Mouse (Mus musculus) heart, postnatal 14 days (tissue): ENCODE data around the gene Ubd. TPM values are rescaled to one million over a fixed set of nuclear protein-coding genes. Genes with fewer than 3 reads are reported as not detected.

Experiments used
- total RNA-seq, 2 experiments: library from RNA; stranded (reverse); gene quantifications; 2 replicates each; pipeline ENCODE4 v1.2.3; 2021

Gene Ubd
- total RNA-seq, 2 experiments from 2014 or later = 0.80 TPM; not detected in 1

Other genes starting within 250 kb of the Ubd start
- 10 to 100 TPM; 62.2 to 68.6 TPM for gene Ppp1r11, start 242.2 kb upstream of the Ubd start, total RNA-seq
- 10 to 100 TPM; 21.4 to 26.9 TPM for gene Znrd1, start 235.3 kb upstream of the Ubd start, total RNA-seq
- 1 to 10 TPM; 8.5 to 9.9 TPM for gene Znrd1as, start 235.3 kb upstream of the Ubd start, total RNA-seq
- not detected for gene 2410137M14Rik, start 212.7 kb upstream of the Ubd start, total RNA-seq
- gene H2-M5, start 204.4 kb upstream of the Ubd start, total RNA-seq = under 1 TPM; 0.15 to 0.31 TPM
- 1 to 10 TPM; 3.7 to 4.6 TPM for gene Zfp57, start 192.7 kb upstream of the Ubd start, total RNA-seq
- gene Mog, start 170.5 kb upstream of the Ubd start, total RNA-seq = not detected
- 10 to 100 TPM; 16.9 TPM for gene Gabbr1, start 147.9 kb upstream of the Ubd start, total RNA-seq
- gene Olfr90, start 105.4 kb upstream of the Ubd start, total RNA-seq = not detected
- not detected for gene Olfr91, start 95.6 kb upstream of the Ubd start, total RNA-seq
- gene Olfr92, start 73.8 kb upstream of the Ubd start, total RNA-seq = not detected
- gene Olfr93, start 32.4 kb upstream of the Ubd start, total RNA-seq = not detected
- not detected for gene Olfr94, start 7.1 kb downstream of the Ubd start, total RNA-seq
- gene Olfr95, start 19.2 kb downstream of the Ubd start, total RNA-seq = not detected
- gene Olfr96, start 26.3 kb downstream of the Ubd start, total RNA-seq = not detected
- gene Olfr97, start 43.4 kb downstream of the Ubd start, total RNA-seq = not detected
- gene Olfr98, start 69.9 kb downstream of the Ubd start, total RNA-seq = not detected
- 1 to 10 TPM; 2.3 to 2.4 TPM for gene H2-M3, start 76.3 kb downstream of the Ubd start, total RNA-seq
- not detected for gene Olfr99, start 89.6 kb downstream of the Ubd start, total RNA-seq
- gene Olfr101, start 110.4 kb downstream of the Ubd start, total RNA-seq = not detected
- not detected for gene Olfr102, start 123.2 kb downstream of the Ubd start, total RNA-seq
- gene Olfr103, start 145.8 kb downstream of the Ubd start, total RNA-seq = not detected
- gene Olfr104-ps, start 165.7 kb downstream of the Ubd start, total RNA-seq = not detected
- gene Olfr105-ps, start 185.1 kb downstream of the Ubd start, total RNA-seq = not detected
- not detected for gene Olfr106-ps, start 196.5 kb downstream of the Ubd start, total RNA-seq
- not detected for gene Olfr107, start 205.3 kb downstream of the Ubd start, total RNA-seq